Mouse (Mus musculus) cerebellum, adult 2 months (tissue): Measurements from ENCODE around the gene Rbpj.

Experiments
- CTCF ChIP-seq: fragments of 200-500 bp; IDR thresholded peaks from 2 replicates; pipeline ENCODE4 v1.5.1; 2011; ENCODE audit warnings: low read depth, mild to moderate bottlenecking, control low read depth, low read length, moderate library complexity, borderline replicate concordance; ENCODE audit not compliant: insufficient read depth
- POLR2A ChIP-seq: fragments of 200-500 bp; IDR thresholded peaks from 2 replicates; pipeline ENCODE4 v1.6.1; 2011; ENCODE audit warnings: low read length, control low read depth, borderline replicate concordance; ENCODE audit not compliant: insufficient read depth

- TF ChIP-seq CTCF: no peak
- TF ChIP-seq POLR2A: no peak
These were observed 166.1 kb downstream of the Rbpj start for GRCm38 (mm10) chr5:53632026-53632425.
